Mouse (Mus musculus) megakaryocyte, embryonic 14.5 days (primary cell): Measurements from ENCODE around the gene Ddx19a. TPM values are rescaled to one million over a fixed set of nuclear protein-coding genes. Genes with fewer than 3 reads are reported as not detected.
"Not testable (repeated sequence)": the region's sequence is repeated elsewhere in the genome, so short reads cannot be mapped to it uniquely, and the experiment has no call there.

Experiments
- H3K27me3 ChIP-seq: replicated peaks from 2 replicates; pipeline ENCODE3; 2012; ENCODE audit warnings: inconsistent platforms
- H3K36me3 ChIP-seq: replicated peaks from 2 replicates; pipeline ENCODE3; 2012; ENCODE audit warnings: low read length, inconsistent platforms, mixed read lengths
- H3K4me1 ChIP-seq: 2 replicates; pipeline ENCODE4 v1.6.1; 2012; ENCODE audit warnings: inconsistent platforms
- H3K4me3 ChIP-seq: replicated peaks from 2 replicates; pipeline ENCODE3; 2012; ENCODE audit warnings: moderate library complexity, mild to moderate bottlenecking, inconsistent platforms
- H3K9me3 ChIP-seq: 2 replicates; pipeline ENCODE4 v1.6.1; 2012; ENCODE audit warnings: inconsistent platforms
- FLI1 ChIP-seq: IDR thresholded peaks from 2 replicates; pipeline ENCODE4 v1.6.1; 2012; ENCODE audit warnings: low read length, inconsistent platforms, mixed read lengths
- GATA1 ChIP-seq: IDR thresholded peaks from 3 replicates; pipeline ENCODE4 v1.6.1; 2012; ENCODE audit warnings: mixed read lengths, low read length, inconsistent platforms, borderline replicate concordance
- polyA plus RNA-seq: library from polyadenylated mRNA; stranded (reverse); fragments of >175 nt; gene quantifications from 2 replicates; pipeline ENCODE4 v1.2.3, GENCODE M21; 2012; ENCODE audit warnings: low replicate concordance; ENCODE audit not compliant: insufficient read depth

Ddx19a gene
- polyA plus RNA-seq, 1 experiment, result 18.4 TPM

GRCm38 (mm10) chr8:111029589-111029988 is 32.0 kb upstream of the Ddx19a start:
- Histone ChIP-seq H3K27me3 (no peaks in the 10 kb centered on the region), H3K4me3 (no peak overlapping the region), H3K36me3 (peaks cover 3% of the 10 kb centered on the region), H3K9me3 (no peaks in the 10 kb centered on the region), H3K4me1 (peaks cover 29% of the 10 kb centered on the region)
- TF ChIP-seq FLI1 (no peak), GATA1 (no peak)

- TF ChIP-seq FLI1 (peak; percentile 69; the same call in 1 of the 2 replicates), GATA1 (no peak)
- H3K9me3 ChIP-seq, result no peaks in the 10 kb centered on the region
- H3K4me1 ChIP-seq, result peaks cover 23% of the 10 kb centered on the region
- no peaks in the 10 kb centered on the region for H3K27me3 ChIP-seq
- no peaks in the 10 kb centered on the region for H3K36me3 ChIP-seq
- peak overlapping the region; percentile 95 for H3K4me3 ChIP-seq
These were observed 29.9 kb upstream of the Ddx19a start for GRCm38 (mm10) chr8:111027391-111027937.

- H3K4me1 ChIP-seq, result peaks cover 23% of the 10 kb centered on the region
- not testable (repeated sequence) for H3K9me3 ChIP-seq, H3K4me3 ChIP-seq, H3K27me3 ChIP-seq, H3K36me3 ChIP-seq
These were observed 29.0 kb upstream of the Ddx19a start for GRCm38 (mm10) chr8:111026609-111027008.

- not testable (repeated sequence) for H3K27me3 ChIP-seq, H3K4me1 ChIP-seq, H3K9me3 ChIP-seq, H3K4me3 ChIP-seq
- H3K36me3 ChIP-seq, result peaks cover 65% of the 10 kb centered on the region
These were observed 12.8 kb upstream of the Ddx19a start for GRCm38 (mm10) chr8:111010230-111010991.

- Histone ChIP-seq H3K9me3 (no peaks in the 10 kb centered on the region), H3K4me1 (peaks cover 26% of the 10 kb centered on the region), H3K4me3 (peak overlapping the region; percentile 98), H3K36me3 (peaks cover 30% of the 10 kb centered on the region), H3K27me3 (no peaks in the 10 kb centered on the region)
- TF ChIP-seq GATA1, result no peak
- TF ChIP-seq FLI1, result no peak
These were observed 764 bp downstream of the Ddx19a start for GRCm38 (mm10) chr8:110996641-110997430.

GRCm38 (mm10) chr8:110990017-110990416 is 7.6 kb downstream of the Ddx19a start:
- H3K36me3 ChIP-seq, result peaks cover 88% of the 10 kb centered on the region
- TF ChIP-seq GATA1 (no peak), FLI1 (no peak)
- no peaks in the 10 kb centered on the region for H3K27me3 ChIP-seq
- H3K4me3 ChIP-seq, result peak overlapping the region; percentile 47
- H3K4me1 ChIP-seq, result peaks cover 49% of the 10 kb centered on the region
- no peaks in the 10 kb centered on the region for H3K9me3 ChIP-seq

- Histone ChIP-seq H3K36me3 (peaks cover 93% of the 10 kb centered on the region), H3K4me1 (peaks cover 43% of the 10 kb centered on the region), H3K4me3 (peak overlapping the region; percentile 64), H3K27me3 (no peaks in the 10 kb centered on the region), H3K9me3 (no peaks in the 10 kb centered on the region)
- TF ChIP-seq FLI1 (no peak), GATA1 (no peak)
These were observed 9.5 kb downstream of the Ddx19a start for GRCm38 (mm10) chr8:110987805-110988744.

GRCm38 (mm10) chr8:110981304-110981703 is 16.3 kb downstream of the Ddx19a start:
- Histone ChIP-seq H3K27me3 (no peaks in the 10 kb centered on the region), H3K36me3 (peaks cover 75% of the 10 kb centered on the region), H3K9me3 (no peaks in the 10 kb centered on the region), H3K4me1 (peaks cover 9% of the 10 kb centered on the region), H3K4me3 (no peak overlapping the region)
- no peak for TF ChIP-seq FLI1

- H3K36me3 ChIP-seq, result peaks cover 72% of the 10 kb centered on the region
- peaks cover 21% of the 10 kb centered on the region for H3K4me1 ChIP-seq
- H3K27me3 ChIP-seq, H3K4me3 ChIP-seq, H3K9me3 ChIP-seq: not testable (repeated sequence)
These were observed 19.6 kb downstream of the Ddx19a start for GRCm38 (mm10) chr8:110977987-110978386.

- H3K9me3 ChIP-seq, H3K27me3 ChIP-seq, H3K4me3 ChIP-seq: not testable (repeated sequence)
- peaks cover 18% of the 10 kb centered on the region for H3K4me1 ChIP-seq
- H3K36me3 ChIP-seq, result peaks cover 72% of the 10 kb centered on the region
These were observed 21.1 kb downstream of the Ddx19a start for GRCm38 (mm10) chr8:110976532-110976931.
